Mouse (Mus musculus) olfactory bulb, adult 2 months (tissue): ENCODE data around the gene 2210016L21Rik.

Experiments used
- CTCF ChIP-seq: fragments of 200-500 bp; IDR thresholded peaks from 2 replicates; pipeline ENCODE4 v1.5.1; 2012; ENCODE audit warnings: low read depth, mild to moderate bottlenecking, low read length, moderate library complexity; ENCODE audit not compliant: insufficient read depth
- POLR2A ChIP-seq: fragments of 200-500 bp; IDR thresholded peaks from 2 replicates; pipeline ENCODE4 v1.6.1; 2012; ENCODE audit warnings: mild to moderate bottlenecking, low read depth, low read length, moderate library complexity; ENCODE audit not compliant: insufficient read depth

DNA sequence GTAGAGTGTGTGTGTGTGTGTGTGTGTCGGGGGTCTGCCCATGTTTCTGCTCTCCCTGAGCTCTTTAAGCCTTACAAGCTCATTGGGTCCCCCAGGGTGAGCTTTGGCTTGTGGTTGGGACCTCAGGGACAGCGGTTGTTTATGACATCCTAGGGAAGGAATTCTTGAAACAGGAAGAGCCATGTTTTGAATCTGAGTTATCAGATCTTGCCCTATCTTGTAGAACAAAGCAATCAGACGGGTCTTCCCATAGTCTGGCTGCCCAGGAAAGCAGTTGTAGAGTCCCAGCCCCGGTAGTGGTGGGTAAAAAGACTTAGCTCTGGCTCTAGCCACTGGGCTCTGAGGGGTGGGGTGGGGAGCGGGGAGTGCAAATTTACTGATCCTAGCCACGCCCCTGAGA lies 55.4 kb downstream of the 2210016L21Rik start:
- TF ChIP-seq POLR2A (no peak), CTCF (no peak)
